8 mouse cellular contexts compared by ENCODE assay signal in the genomic region with DNA sequence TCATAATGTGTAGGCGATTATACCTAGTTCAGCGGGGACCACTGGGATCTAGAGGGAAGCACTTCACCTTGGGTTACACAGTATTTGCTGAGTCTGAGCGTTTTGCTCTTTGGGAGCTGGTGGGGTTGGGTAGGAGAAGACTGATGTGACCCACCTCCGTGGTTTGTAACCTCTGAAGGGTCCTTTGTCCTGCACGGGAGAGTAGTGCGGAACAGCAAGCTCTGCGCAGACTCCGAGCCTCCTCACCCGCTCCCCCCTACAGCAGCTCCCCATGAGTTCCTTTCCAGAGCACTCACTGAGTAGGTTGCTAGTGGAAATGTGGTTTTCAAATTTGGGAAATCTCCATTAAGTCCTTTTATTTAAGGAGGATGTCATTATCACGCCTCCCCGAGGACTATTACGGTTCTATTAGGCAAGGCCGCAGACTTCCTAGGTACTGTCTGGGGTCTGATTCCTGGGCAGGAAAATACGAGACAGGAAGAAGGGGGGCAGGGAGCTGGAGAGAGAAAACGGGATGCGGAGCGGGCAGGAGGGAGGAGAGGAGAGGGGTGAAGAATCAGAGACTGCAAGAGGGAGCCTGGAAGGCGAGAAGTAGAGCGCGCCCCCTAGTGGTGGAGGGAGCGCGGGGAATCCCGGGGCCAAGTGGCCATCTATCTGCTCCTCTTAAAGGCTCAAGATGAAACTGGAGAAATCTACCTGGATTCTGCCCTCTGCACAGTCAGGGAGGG. TPM values are rescaled to one million over a fixed set of nuclear protein-coding genes. Genes with fewer than 3 reads are reported as not detected.
DNase-seq lines count a peak whose midpoint lies in the region; ATAC-seq and TF ChIP-seq lines count a peak whose summit lies in the region.

No protein-coding gene starts in this region.

- H3K36me3 ChIP-seq in embryonic facial prominence, embryonic 12.5 days, result no peaks in the 10 kb centered on the region
- no peaks in the 10 kb centered on the region for H3K36me3 ChIP-seq in limb, embryonic 13.5 days
- H3K36me3 ChIP-seq in midbrain, postnatal 0 days (ENCODE audit: insufficient read depth, low read length), result no peaks in the 10 kb centered on the region
- H3K36me3 ChIP-seq in stomach, embryonic 14.5 days (ENCODE audit: control insufficient read depth, insufficient read depth, low read length), result no peaks in the 10 kb centered on the region

- TF ChIP-seq CTCF in midbrain, postnatal 0 days (IDR thresholded peaks at IDR 0.05), result peak; percentile 83

- no peaks in the 10 kb centered on the region for H3K9me3 ChIP-seq in embryonic facial prominence, embryonic 12.5 days
- peaks cover 3% of the 10 kb centered on the region; the same call in 1 of the 2 replicates for H3K9me3 ChIP-seq in limb, embryonic 13.5 days
- no peaks in the 10 kb centered on the region for H3K9me3 ChIP-seq in midbrain, postnatal 0 days (ENCODE audit: low read length)
- H3K9me3 ChIP-seq in stomach, embryonic 14.5 days (ENCODE audit: control insufficient read depth, low read depth, low read length), result no peaks in the 10 kb centered on the region

- peak overlapping the region; percentile 45 for H3K4me2 ChIP-seq in embryonic facial prominence, embryonic 12.5 days (replicated peaks)
- H3K4me2 ChIP-seq in limb, embryonic 13.5 days (replicated peaks), result peak overlapping the region; percentile 57
- peak overlapping the region; percentile 31 for H3K4me2 ChIP-seq in midbrain, postnatal 0 days (ENCODE audit: low read depth, low read length, poor library complexity, severe bottlenecking)
- peak overlapping the region; percentile 26 for H3K4me2 ChIP-seq in stomach, embryonic 14.5 days (replicated peaks; ENCODE audit: low read depth, low read length)

- peak; percentile 48 for ATAC-seq in embryonic facial prominence, embryonic 12.5 days (ENCODE audit: insufficient number of reproducible peaks, insufficient read depth, low FRiP score, low TSS enrichment)
- ATAC-seq in limb, embryonic 13.5 days (ENCODE audit: low FRiP score, low read depth), result peak; percentile 80
- ATAC-seq in midbrain, postnatal 0 days (ENCODE audit: low FRiP score), result no peak
- ATAC-seq in stomach, embryonic 14.5 days (ENCODE audit: insufficient number of reproducible peaks, insufficient read depth, low FRiP score, low read depth), result peak; percentile 59; the same call in 1 of the 2 replicates

- H3K4me1 ChIP-seq in embryonic facial prominence, embryonic 12.5 days, result peaks cover 17% of the 10 kb centered on the region
- peaks cover 32% of the 10 kb centered on the region for H3K4me1 ChIP-seq in limb, embryonic 13.5 days
- peaks cover 4% of the 10 kb centered on the region for H3K4me1 ChIP-seq in midbrain, postnatal 0 days (ENCODE audit: insufficient read depth, low read length)
- H3K4me1 ChIP-seq in stomach, embryonic 14.5 days (ENCODE audit: control insufficient read depth, insufficient read depth, low read length), result peaks cover 14% of the 10 kb centered on the region

- no peak overlapping the region for H3K9ac ChIP-seq in embryonic facial prominence, embryonic 12.5 days
- H3K9ac ChIP-seq in limb, embryonic 13.5 days, result peak overlapping the region; percentile 43; the same call in 1 of the 2 replicates
- H3K9ac ChIP-seq in midbrain, postnatal 0 days (replicated peaks; ENCODE audit: low read length, poor library complexity, severe bottlenecking), result 0 out of 2 replicates have a peak overlapping the region, but pooled peaks have one; percentile 24
- no peak overlapping the region for H3K9ac ChIP-seq in stomach, embryonic 14.5 days (replicated peaks; ENCODE audit: low read depth, low read length)

- WGBS in embryonic facial prominence, embryonic 12.5 days, result 6% methylated on average over 23 of the region's 23 CpGs
- 12% methylated on average over 23 of the region's 23 CpGs for WGBS in limb, embryonic 13.5 days
- 9% methylated on average over 22 of the region's 23 CpGs for whole genome bisulfite sequencing in midbrain, postnatal 0 days
- WGBS in stomach, embryonic 14.5 days, result 22% methylated on average over 23 of the region's 23 CpGs

- peak overlapping the region; percentile 22 for H3K4me3 ChIP-seq in embryonic facial prominence, embryonic 12.5 days
- peak overlapping the region; percentile 26 for H3K4me3 ChIP-seq in limb, embryonic 13.5 days
- H3K4me3 ChIP-seq in midbrain, postnatal 0 days (ENCODE audit: low read depth, low read length), result no peak overlapping the region
- no peak overlapping the region; the same call in 1 of the 2 replicates for H3K4me3 ChIP-seq in stomach, embryonic 14.5 days (ENCODE audit: low read depth, low read length)

- H3K27me3 ChIP-seq in embryonic facial prominence, embryonic 12.5 days, result peaks cover 7% of the 10 kb centered on the region; the same call in 1 of the 2 replicates
- peaks cover 19% of the 10 kb centered on the region for H3K27me3 ChIP-seq in limb, embryonic 13.5 days
- H3K27me3 ChIP-seq in midbrain, postnatal 0 days (ENCODE audit: insufficient read depth, low read length), result no peaks in the 10 kb centered on the region
- H3K27me3 ChIP-seq in stomach, embryonic 14.5 days (ENCODE audit: control insufficient read depth, insufficient read depth, low read length), result no peaks in the 10 kb centered on the region

- DNase-seq in 3134 (ENCODE audit: extremely low read depth, insufficient read length, low spot score), result peak; percentile 80
- DNase-seq in adrenal gland, postnatal 25 days, result peak; percentile 84
- peak; percentile 73 for DNase-seq in heart, adult 8-10 months (ENCODE audit: low spot score)
- peak; percentile 69 for DNase-seq in kidney, adult 9 months
- peak; percentile 71 for DNase-seq in midbrain, postnatal 0 days (ENCODE audit: low spot score)

- H3K27ac ChIP-seq in embryonic facial prominence, embryonic 12.5 days, result peak overlapping the region; percentile 46; the same call in 1 of the 2 replicates
- peak overlapping the region; percentile 52; the same call in 1 of the 2 replicates for H3K27ac ChIP-seq in limb, embryonic 13.5 days
- H3K27ac ChIP-seq in midbrain, postnatal 0 days (ENCODE audit: low read depth, low read length), result no peak overlapping the region
- H3K27ac ChIP-seq in stomach, embryonic 14.5 days (ENCODE audit: low read length), result no peak overlapping the region; the same call in 1 of the 2 replicates

RNA-seq across cellular contexts. Expression of gene Etv4, which starts 29.4 kb away (rescaled TPM):
- total RNA-seq in adrenal gland, postnatal 25 days (2021), result 1.4 and 1.9 TPM in 2 replicates
- 17.0 and 25.2 TPM in 2 replicates for polyA plus RNA-seq in embryonic facial prominence, embryonic 12.5 days (2016; fragmentation: Nextera tagmentation; extraction: Ambion mirVana)
- total RNA-seq in heart, adult 8-10 months (2022), result under 1 TPM in 2 of 4 experiments, not detected in 2; 0.68 to 0.86 TPM
- polyA plus RNA-seq in limb, embryonic 13.5 days (2015; fragmentation: Nextera tagmentation; extraction: Ambion mirVana), result 15.6 and 17.9 TPM in 2 replicates
- 25.6 and 30.4 TPM in 2 replicates for total RNA-seq in midbrain, postnatal 0 days (2014; rRNA removed)
- 18.4 and 18.5 TPM in 2 replicates for polyA plus RNA-seq in midbrain, postnatal 0 days (2015; fragmentation: Nextera tagmentation; extraction: Ambion mirVana)
- 8.7 and 9.1 TPM in 2 replicates for polyA plus RNA-seq in stomach, embryonic 14.5 days (2014; fragmentation: Nextera tagmentation; extraction: Ambion mirVana)

Comparison
In these comparisons a context has a peak if more than half of its experiments do, and no peak if none do; other contexts are left out.
1. H3K27ac ChIP-seq: peak in embryonic facial prominence, embryonic 12.5 days (single experiment) and limb, embryonic 13.5 days (single experiment); none in midbrain, postnatal 0 days (single experiment) and stomach, embryonic 14.5 days (single experiment).
2. H3K4me3 ChIP-seq: peak in embryonic facial prominence, embryonic 12.5 days (single experiment) and limb, embryonic 13.5 days (single experiment); none in midbrain, postnatal 0 days (single experiment) and stomach, embryonic 14.5 days (single experiment).
3. H3K9ac ChIP-seq: peak in limb, embryonic 13.5 days (single experiment) and midbrain, postnatal 0 days (single experiment); none in embryonic facial prominence, embryonic 12.5 days (single experiment) and stomach, embryonic 14.5 days (single experiment).
4. Peak in every context shown above with its lines, with median percentiles within 50 percentile points of each other: DNase-seq and H3K4me2 ChIP-seq.